Mouse (Mus musculus) limb, embryonic 12.5 days (tissue): ENCODE results near the gene Prpf8. TPM values are rescaled to one million over a fixed set of nuclear protein-coding genes. Genes with fewer than 3 reads are reported as not detected.

Source experiments
- ATAC-seq: fragments of 200-750 bp; cut with Nextera tagmentation; 2 replicates; pipeline ENCODE4 v1.8.0; 2017; ENCODE audit warnings: low read depth, moderate TSS enrichment; ENCODE audit not compliant: insufficient number of reproducible peaks, insufficient read depth, low FRiP score, low TSS enrichment
- H3K27ac ChIP-seq: fragments of 300-500 bp; sonication (generic); 2 replicates; pipeline ENCODE4 v1.5.1; 2016; ENCODE audit warnings: mild to moderate bottlenecking, moderate library complexity
- H3K27me3 ChIP-seq: fragments of 300-500 bp; sonication (generic); 2 replicates; pipeline ENCODE4 v1.6.1; 2016; ENCODE audit warnings: mild to moderate bottlenecking, moderate library complexity
- H3K36me3 ChIP-seq: fragments of 300-500 bp; sonication (generic); 2 replicates; pipeline ENCODE4 v1.6.1; 2016; ENCODE audit warnings: mild to moderate bottlenecking, moderate library complexity
- H3K4me1 ChIP-seq: fragments of 300-500 bp; sonication (generic); replicated peaks from 2 replicates; pipeline ENCODE4 v1.6.1; 2016
- H3K4me2 ChIP-seq: fragments of 300-500 bp; sonication (generic); 2 replicates; pipeline ENCODE4 v1.6.1; 2016; ENCODE audit warnings: mild to moderate bottlenecking, moderate library complexity
- H3K4me3 ChIP-seq: fragments of 300-500 bp; sonication (generic); replicated peaks from 2 replicates; pipeline ENCODE4 v1.5.1; 2016; ENCODE audit warnings: mild to moderate bottlenecking
- H3K9ac ChIP-seq: fragments of 300-500 bp; sonication (generic); replicated peaks from 2 replicates; pipeline ENCODE4 v1.6.1; 2016; ENCODE audit warnings: mild to moderate bottlenecking, moderate library complexity
- H3K9me3 ChIP-seq: fragments of 300-500 bp; sonication (generic); 2 replicates; pipeline ENCODE4 v1.6.1; 2016; ENCODE audit warnings: mild to moderate bottlenecking, moderate library complexity
- WGBS: fragments of 180-500 bp; shearing (Covaris S2); methylation state at CpG from one replicate; pipeline ENCODE4 v1.1.7; 2016; 5-methylcytosine and 5-hydroxymethylcytosine counted together
- polyA plus RNA-seq: library from polyadenylated mRNA; unstranded; fragments of >200 nt; fragmentation: Nextera tagmentation; extraction: Ambion mirVana; gene quantifications from 2 replicates; pipeline ENCODE4 v1.2.1, GENCODE M21; 2016

The Prpf8 gene
- polyA plus RNA-seq, 1 experiment from 2014 or later: 83.0 TPM

DNA sequence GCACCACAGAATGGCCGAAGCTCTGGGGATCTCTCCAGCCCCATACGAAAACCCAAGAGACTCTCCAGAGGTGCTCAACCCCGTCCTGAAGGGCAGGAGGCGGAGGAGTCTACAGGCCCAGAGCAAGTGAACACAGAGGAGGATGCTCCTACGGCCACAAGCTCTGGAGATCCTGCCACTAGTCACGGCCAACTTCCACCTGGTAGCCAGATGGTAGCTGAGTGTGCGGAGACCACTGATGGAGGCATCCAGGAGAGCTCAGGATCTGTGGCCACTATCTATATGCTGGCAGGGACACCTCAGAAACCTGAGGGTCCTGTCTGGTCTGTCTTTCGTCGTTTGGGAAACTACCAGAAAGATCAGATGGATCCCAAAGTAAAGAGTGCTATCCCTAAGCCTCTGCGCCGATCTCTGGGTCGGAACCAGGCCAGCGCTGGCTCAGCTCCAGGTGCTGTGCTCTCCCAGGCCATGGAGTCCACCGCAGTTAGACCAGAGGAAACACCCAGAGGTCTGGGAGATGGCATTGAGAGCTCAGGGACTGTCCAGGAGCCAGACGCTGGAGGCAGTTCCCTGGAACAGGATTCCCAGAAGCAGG, 39.0 kb downstream of the Prpf8 start:
- ATAC-seq: no peak
- no peak overlapping the region for H3K9ac ChIP-seq
- WGBS: 81% methylated on average over 15 of the region's 15 CpGs

GRCm38 (mm10) chr11:75526943-75527342, 40.3 kb downstream of the Prpf8 start:
- H3K27me3 ChIP-seq: no peaks in the 10 kb centered on the region
- no peak overlapping the region for H3K27ac ChIP-seq
- 86% methylated on average over 6 of the region's 6 CpGs for WGBS
- no peaks in the 10 kb centered on the region for H3K9me3 ChIP-seq
- no peak overlapping the region for H3K4me2 ChIP-seq
- no peak overlapping the region for H3K4me3 ChIP-seq
- no peaks in the 10 kb centered on the region; the same call in 1 of the 2 replicates for H3K4me1 ChIP-seq
- H3K36me3 ChIP-seq: no peaks in the 10 kb centered on the region
- H3K9ac ChIP-seq: no peak overlapping the region
- no peak for ATAC-seq

More for the DNA sequence above, 39.0 kb downstream of the Prpf8 start:
- Histone ChIP-seq H3K27me3 (no peaks in the 10 kb centered on the region), H3K9me3 (no peaks in the 10 kb centered on the region), H3K27ac (no peak overlapping the region), H3K4me3 (no peak overlapping the region), H3K4me1 (no peaks in the 10 kb centered on the region; the same call in 1 of the 2 replicates), H3K4me2 (no peak overlapping the region), H3K36me3 (no peaks in the 10 kb centered on the region)

DNA sequence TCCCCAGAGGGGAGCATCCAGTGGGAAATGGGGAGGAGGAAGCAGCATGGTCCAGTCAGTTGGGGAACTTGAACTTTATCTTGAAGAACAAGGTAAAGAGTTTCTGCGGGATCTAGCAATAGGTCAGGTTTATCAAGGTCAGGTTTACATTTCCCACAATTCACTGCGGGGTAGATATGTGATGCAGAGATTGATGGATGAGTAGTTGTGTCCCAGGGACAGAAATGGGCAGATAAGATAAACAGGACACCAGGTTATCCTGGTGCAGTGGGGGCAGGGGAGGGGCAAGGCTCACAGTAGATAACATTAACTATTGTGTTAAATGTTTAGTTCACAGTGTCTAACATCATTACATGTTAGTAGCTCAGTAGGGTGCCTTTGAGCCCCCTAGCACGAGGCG, 43.2 kb downstream of the Prpf8 start:
- no peaks in the 10 kb centered on the region for H3K36me3 ChIP-seq
- no peak overlapping the region for H3K4me3 ChIP-seq
- H3K9me3 ChIP-seq: no peaks in the 10 kb centered on the region
- H3K4me2 ChIP-seq: no peak overlapping the region
- no peak overlapping the region for H3K9ac ChIP-seq
- peaks cover 8% of the 10 kb centered on the region for H3K4me1 ChIP-seq
- no peak overlapping the region for H3K27ac ChIP-seq
- ATAC-seq: no peak
- 53% methylated on average over 4 of the region's 4 CpGs for WGBS
- H3K27me3 ChIP-seq: no peaks in the 10 kb centered on the region

- Histone ChIP-seq H3K4me1 (peaks cover 9% of the 10 kb centered on the region), H3K9me3 (no peaks in the 10 kb centered on the region), H3K36me3 (no peaks in the 10 kb centered on the region), H3K4me2 (peak overlapping the region; percentile 96), H3K27ac (0 out of 2 replicates have a peak overlapping the region, but pooled peaks have one; percentile 18), H3K27me3 (no peaks in the 10 kb centered on the region), H3K9ac (peak overlapping the region; percentile 86), H3K4me3 (peak overlapping the region; percentile 70)
- 0 out of 2 replicates have a peak, but pooled peaks have one; percentile 8 for ATAC-seq
- under 1% methylated on average over 10 of the region's 10 CpGs for WGBS
Observed at GRCm38 (mm10) chr11:75530325-75530724, 43.7 kb downstream of the Prpf8 start.

- peak overlapping the region; percentile 91 for H3K27ac ChIP-seq
- H3K4me2 ChIP-seq: peak overlapping the region; percentile 96
- under 1% methylated on average over 31 of the region's 31 CpGs for WGBS
- peak overlapping the region; percentile 86 for H3K9ac ChIP-seq
- no peaks in the 10 kb centered on the region for H3K9me3 ChIP-seq
- ATAC-seq: no peak
- no peaks in the 10 kb centered on the region for H3K27me3 ChIP-seq
- H3K4me3 ChIP-seq: peak overlapping the region; percentile 70
- H3K36me3 ChIP-seq: no peaks in the 10 kb centered on the region
- peaks cover 12% of the 10 kb centered on the region for H3K4me1 ChIP-seq
Observed at GRCm38 (mm10) chr11:75530845-75531373, 44.3 kb downstream of the Prpf8 start.

DNA sequence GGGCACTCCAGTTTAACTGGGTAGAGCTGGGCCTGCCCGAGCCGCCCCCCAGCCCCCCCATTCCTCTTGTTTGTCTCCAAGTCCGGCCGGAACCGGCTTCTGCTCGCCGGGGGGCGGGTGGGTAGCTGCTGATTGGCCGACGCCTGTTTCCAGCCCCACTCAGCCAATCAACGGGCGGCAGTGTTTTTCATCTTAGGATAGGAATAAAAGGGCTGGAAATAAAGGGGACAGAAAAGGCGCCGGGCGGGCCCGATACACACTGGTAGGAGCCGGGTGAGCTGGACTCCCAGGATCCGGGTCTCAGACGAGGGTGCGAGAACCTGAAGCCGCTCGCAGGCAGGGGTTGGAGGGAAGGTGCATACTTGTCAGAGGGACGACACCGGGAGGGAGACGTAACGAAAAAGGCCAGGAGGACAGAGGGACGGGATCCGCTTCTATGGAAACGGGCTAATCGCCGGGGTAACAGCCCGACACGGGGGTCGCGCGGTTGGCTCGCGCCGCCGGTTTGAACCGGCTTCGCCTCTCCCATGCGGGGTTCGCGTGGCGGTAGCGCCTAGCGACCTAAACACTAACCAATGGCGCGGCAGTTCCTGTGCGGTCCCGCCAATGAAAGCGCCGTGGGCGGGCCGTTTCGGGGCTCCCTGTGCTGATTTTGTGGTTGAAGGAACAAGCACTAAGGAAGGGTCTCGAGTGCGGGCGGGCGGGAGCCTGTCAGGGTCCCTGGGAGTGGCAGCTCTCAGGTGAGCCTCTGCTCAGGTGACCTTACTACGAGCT, 45.0 kb downstream of the Prpf8 start, which contains the start of gene Slc43a2:
TSS of gene Slc43a2 (plus strand) at position 226 of the 774 bp plus-strand sequence.
- Histone ChIP-seq H3K27me3 (no peaks in the 10 kb centered on the region), H3K9ac (peak within 1 kb of the TSS; percentile 86), H3K4me2 (peak within 1 kb of the TSS; percentile 96), H3K4me3 (peak within 1 kb of the TSS; percentile 70), H3K4me1 (peaks cover 12% of the 10 kb centered on the region), H3K36me3 (no peaks in the 10 kb centered on the region), H3K9me3 (no peaks in the 10 kb centered on the region), H3K27ac (peak within 1 kb of the TSS; percentile 91)
- WGBS: under 1% methylated on average over 62 of the region's 62 CpGs
- ATAC-seq: peak; percentile 93

GRCm38 (mm10) chr11:75532340-75533277, 46.0 kb downstream of the Prpf8 start:
- peak overlapping the region; percentile 86 for H3K9ac ChIP-seq
- H3K36me3 ChIP-seq: no peaks in the 10 kb centered on the region
- 16% methylated on average over 38 of the region's 38 CpGs for WGBS
- H3K27ac ChIP-seq: peak overlapping the region; percentile 91
- H3K9me3 ChIP-seq: no peaks in the 10 kb centered on the region
- peak overlapping the region; percentile 96 for H3K4me2 ChIP-seq
- ATAC-seq: 0 out of 2 replicates have a peak, but pooled peaks have one; percentile 5
- H3K4me3 ChIP-seq: peak overlapping the region; percentile 70
- H3K4me1 ChIP-seq: peaks cover 12% of the 10 kb centered on the region
- no peaks in the 10 kb centered on the region for H3K27me3 ChIP-seq

GRCm38 (mm10) chr11:75533314-75534015, 46.8 kb downstream of the Prpf8 start:
- H3K4me1 ChIP-seq: peaks cover 20% of the 10 kb centered on the region
- ATAC-seq: no peak
- no peak overlapping the region for H3K27ac ChIP-seq
- no peak overlapping the region for H3K4me3 ChIP-seq
- no peak overlapping the region for H3K4me2 ChIP-seq
- no peak overlapping the region for H3K9ac ChIP-seq
- no peaks in the 10 kb centered on the region for H3K36me3 ChIP-seq
- WGBS: 82% methylated on average over 6 of the region's 6 CpGs
- no peaks in the 10 kb centered on the region for H3K27me3 ChIP-seq
- H3K9me3 ChIP-seq: no peaks in the 10 kb centered on the region

- H3K36me3 ChIP-seq: no peaks in the 10 kb centered on the region
- no peak for ATAC-seq
- H3K9ac ChIP-seq: no peak overlapping the region
- 71% methylated on average over 4 of the region's 4 CpGs for WGBS
- peaks cover 21% of the 10 kb centered on the region for H3K4me1 ChIP-seq
- no peaks in the 10 kb centered on the region for H3K9me3 ChIP-seq
- no peak overlapping the region for H3K4me2 ChIP-seq
- no peaks in the 10 kb centered on the region for H3K27me3 ChIP-seq
- H3K27ac ChIP-seq: no peak overlapping the region
- no peak overlapping the region for H3K4me3 ChIP-seq
Observed at GRCm38 (mm10) chr11:75534286-75535033, 47.8 kb downstream of the Prpf8 start.
